Mouse (Mus musculus) bone marrow macrophage, adult 2 months (primary cell): ENCODE results near the gene Ezh1.

Source experiments
- CTCF ChIP-seq: IDR thresholded peaks from 2 replicates; pipeline ENCODE4 v1.5.1; 2012; ENCODE audit warnings: low read depth, mild to moderate bottlenecking, low read length, moderate library complexity
- POLR2A ChIP-seq: IDR thresholded peaks from 2 replicates; pipeline ENCODE4 v1.6.1; 2012; ENCODE audit warnings: mild to moderate bottlenecking, low read depth, low read length, borderline replicate concordance

GRCm38 (mm10) chr11:101194137-101194536 lies 32.1 kb downstream of the Ezh1 start:
- TF ChIP-seq POLR2A (no peak), CTCF (no peak)
